Mouse (Mus musculus) forebrain, embryonic 11.5 days (tissue): ENCODE measurements around the gene Cdkal1. TPM values are rescaled to one million over a fixed set of nuclear protein-coding genes. Genes with fewer than 3 reads are reported as not detected.

Experiments used
- ATAC-seq: fragments of 200-750 bp; cut with Nextera tagmentation; replicated peaks from 2 replicates; pipeline ENCODE4 v1.8.0; 2017; ENCODE audit warnings: moderate TSS enrichment; ENCODE audit not compliant: low FRiP score
- DNase-seq: peaks from one replicate; pipeline ENCODE4 v3.0.0-alpha.2; 2017; ENCODE audit warnings: low spot score
- H3K27ac ChIP-seq: fragments of 300-500 bp; sonication (generic); 2 replicates; pipeline ENCODE4 v1.5.1; 2014; ENCODE audit warnings: low read depth, low read length
- H3K27me3 ChIP-seq: fragments of 300-500 bp; sonication (generic); 2 replicates; pipeline ENCODE4 v1.6.1; 2014; ENCODE audit warnings: mild to moderate bottlenecking, low read length, mixed read lengths; ENCODE audit not compliant: control insufficient read depth, insufficient read depth
- H3K36me3 ChIP-seq: fragments of 300-500 bp; sonication (generic); 2 replicates; pipeline ENCODE4 v1.6.1; 2014; ENCODE audit warnings: mild to moderate bottlenecking, low read length, moderate library complexity, mixed read lengths; ENCODE audit not compliant: control insufficient read depth, insufficient read depth
- H3K4me1 ChIP-seq: fragments of 300-500 bp; sonication (generic); replicated peaks from 2 replicates; pipeline ENCODE4 v1.6.1; 2014; ENCODE audit warnings: low read length, mixed read lengths; ENCODE audit not compliant: control insufficient read depth, insufficient read depth
- H3K4me2 ChIP-seq: fragments of 300-500 bp; sonication (generic); 2 replicates; pipeline ENCODE4 v1.6.1; 2014; ENCODE audit warnings: low read depth, mild to moderate bottlenecking, low read length, moderate library complexity, mixed read lengths; ENCODE audit not compliant: severe bottlenecking
- H3K4me3 ChIP-seq: fragments of 300-500 bp; sonication (generic); 2 replicates; pipeline ENCODE4 v1.5.1; 2014; ENCODE audit warnings: low read depth, low read length
- H3K9ac ChIP-seq: fragments of 300-500 bp; sonication (generic); 2 replicates; pipeline ENCODE4 v1.6.1; 2014; ENCODE audit warnings: low read length
- H3K9me3 ChIP-seq: fragments of 300-500 bp; sonication (generic); 2 replicates; pipeline ENCODE4 v1.6.1; 2016; ENCODE audit warnings: low read length, mixed read lengths; ENCODE audit not compliant: control insufficient read depth
- WGBS: fragments of 180-500 bp; shearing (Covaris S2); extraction: QIAGEN DNeasy Blood & Tissue Kit; methylation state at CpG from one replicate; pipeline ENCODE4 v1.1.7; 2014; 5-methylcytosine and 5-hydroxymethylcytosine counted together
- polyA plus RNA-seq: library from polyadenylated mRNA; unstranded; fragments of >200 nt; fragmentation: Nextera tagmentation; extraction: Ambion mirVana; gene quantifications from 2 replicates; pipeline ENCODE4 v1.2.1, GENCODE M21; 2014

Gene Cdkal1
- polyA plus RNA-seq, 1 experiment from 2014 or later = 38.9 TPM

DNA sequence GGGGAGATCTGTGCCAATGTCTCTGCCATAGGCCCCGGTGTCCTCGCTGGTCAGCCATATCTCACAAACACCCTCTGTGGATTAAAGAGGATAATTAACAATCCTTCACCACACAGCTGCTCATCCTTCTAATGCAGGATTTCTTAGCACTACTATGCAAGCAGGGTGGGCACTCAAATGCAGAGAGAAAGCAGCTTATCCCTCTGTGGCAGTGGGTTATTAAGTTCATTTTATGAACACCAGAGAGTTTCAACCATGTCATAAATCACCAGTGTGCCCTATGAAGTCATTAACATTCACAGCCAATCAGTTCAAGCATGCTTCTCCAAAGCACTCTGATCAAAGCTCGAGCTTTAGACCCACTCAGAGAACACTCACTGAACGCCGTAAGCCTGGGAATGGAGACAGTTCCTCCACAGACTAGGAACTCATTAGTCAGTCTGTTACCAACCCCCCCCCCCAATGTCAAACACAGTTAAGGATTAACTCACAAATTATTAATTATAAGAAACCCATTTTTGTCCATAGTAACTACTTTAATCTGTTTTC is 303.1 kb downstream of the Cdkal1 start:
- 72% methylated on average over 5 of the region's 5 CpGs for WGBS
- no peak for ATAC-seq

DNA sequence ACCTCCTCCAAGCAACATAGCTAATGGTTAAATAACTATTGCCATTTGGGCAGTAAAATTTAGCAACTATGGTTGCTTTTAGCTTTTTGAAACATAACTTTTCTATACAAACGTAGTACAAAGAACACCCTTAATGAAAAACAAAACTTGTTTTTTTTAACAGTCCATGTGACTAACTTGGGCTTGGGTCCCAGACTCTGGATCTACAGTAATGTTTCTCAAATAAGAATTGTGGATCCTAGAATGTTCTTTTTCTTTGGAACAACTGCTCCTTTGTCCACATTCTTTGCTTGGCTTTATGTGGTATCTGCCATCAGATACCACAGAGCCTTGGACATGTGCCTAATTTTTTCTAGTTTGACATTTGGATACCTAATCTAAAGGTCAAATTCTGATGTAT is 304.6 kb downstream of the Cdkal1 start:
- H3K4me3 ChIP-seq = no peak overlapping the region
- H3K4me1 ChIP-seq = no peaks in the 10 kb centered on the region
- WGBS = 88% methylated on average over 1 of the region's 1 CpGs
- no peaks in the 10 kb centered on the region for H3K9me3 ChIP-seq
- no peak for DNase-seq
- H3K27ac ChIP-seq = no peak overlapping the region
- no peak for ATAC-seq
- H3K4me2 ChIP-seq = no peak overlapping the region
- H3K36me3 ChIP-seq = no peaks in the 10 kb centered on the region
- no peak overlapping the region for H3K9ac ChIP-seq
- no peaks in the 10 kb centered on the region for H3K27me3 ChIP-seq

More for the DNA sequence above, 303.1 kb downstream of the Cdkal1 start:
- no peaks in the 10 kb centered on the region for H3K27me3 ChIP-seq
- no peaks in the 10 kb centered on the region for H3K36me3 ChIP-seq
- H3K9ac ChIP-seq = no peak overlapping the region
- no peak overlapping the region for H3K4me3 ChIP-seq
- H3K27ac ChIP-seq = no peak overlapping the region
- H3K9me3 ChIP-seq = no peaks in the 10 kb centered on the region
- H3K4me1 ChIP-seq = no peaks in the 10 kb centered on the region
- no peak overlapping the region for H3K4me2 ChIP-seq
- DNase-seq = no peak

DNA sequence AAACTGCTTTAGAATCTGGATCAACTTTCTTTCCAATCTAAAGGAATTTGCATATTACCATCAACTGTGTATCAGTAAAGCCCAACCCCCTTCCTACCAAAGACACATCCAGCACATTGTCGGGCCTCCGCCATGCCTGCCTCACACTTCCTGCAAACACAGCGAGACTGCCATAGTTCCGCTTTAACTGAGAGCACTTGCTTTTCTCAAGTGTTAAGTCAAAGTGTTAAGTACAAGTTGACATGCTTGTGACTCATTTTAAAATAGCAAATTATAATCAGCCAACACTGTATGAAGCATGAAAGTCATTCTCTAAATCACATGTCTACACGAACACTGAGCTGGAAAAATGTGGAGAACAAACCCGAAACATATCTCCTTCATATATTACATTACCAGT is 305.3 kb downstream of the Cdkal1 start:
- no peaks in the 10 kb centered on the region for H3K4me1 ChIP-seq
- WGBS = 92% methylated on average over 6 of the region's 6 CpGs
- H3K4me3 ChIP-seq = no peak overlapping the region
- no peak for ATAC-seq
- no peaks in the 10 kb centered on the region for H3K27me3 ChIP-seq
- no peaks in the 10 kb centered on the region for H3K9me3 ChIP-seq
- H3K27ac ChIP-seq = no peak overlapping the region
- no peak overlapping the region for H3K9ac ChIP-seq
- H3K4me2 ChIP-seq = no peak overlapping the region
- H3K36me3 ChIP-seq = no peaks in the 10 kb centered on the region
- no peak for DNase-seq

DNA sequence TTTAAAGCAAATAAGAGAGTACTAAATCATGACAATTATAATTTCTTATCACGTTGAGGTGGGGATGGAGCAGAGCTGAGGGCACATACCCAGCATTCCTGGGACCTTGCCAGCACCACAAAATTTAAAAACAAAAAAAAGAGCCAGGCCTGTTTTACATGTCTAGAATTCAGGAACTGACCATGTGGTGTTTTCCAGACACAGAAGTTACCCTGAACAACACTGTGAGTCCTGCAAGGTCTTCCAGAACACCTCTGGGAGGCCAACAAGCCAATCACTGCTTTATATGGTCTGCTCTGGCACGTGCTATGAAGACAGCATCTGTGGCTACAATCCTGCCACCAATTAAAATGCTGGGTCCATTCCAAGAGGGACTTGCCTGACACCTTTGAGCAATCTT is 305.7 kb downstream of the Cdkal1 start:
- no peak overlapping the region for H3K4me3 ChIP-seq
- ATAC-seq (no peak), DNase-seq (no peak)
- H3K4me1 ChIP-seq = no peaks in the 10 kb centered on the region
- H3K9me3 ChIP-seq = no peaks in the 10 kb centered on the region
- H3K27ac ChIP-seq = no peak overlapping the region
- H3K4me2 ChIP-seq = no peak overlapping the region
- no peak overlapping the region for H3K9ac ChIP-seq
- no peaks in the 10 kb centered on the region for H3K36me3 ChIP-seq
- H3K27me3 ChIP-seq = no peaks in the 10 kb centered on the region
- WGBS = 81% methylated on average over 2 of the region's 2 CpGs

DNA sequence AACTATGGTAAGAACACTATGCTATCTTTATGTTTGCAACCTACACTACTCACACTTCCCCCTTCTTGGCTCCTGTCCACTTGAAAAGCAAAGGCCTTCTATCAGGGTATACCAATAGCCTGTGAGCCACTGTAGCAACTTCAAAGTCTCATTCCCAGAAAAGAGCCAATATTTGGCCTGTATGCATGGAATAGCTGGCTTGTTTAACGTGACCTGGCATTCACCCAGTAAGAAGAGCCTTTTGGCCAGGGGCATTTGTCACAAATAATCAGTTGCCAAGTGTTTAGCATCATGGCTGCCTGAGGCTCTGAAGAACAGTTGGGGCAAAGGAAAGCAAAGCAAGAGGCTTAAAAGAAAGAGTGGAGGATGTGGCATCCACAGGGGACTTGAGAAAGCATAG is 317.6 kb downstream of the Cdkal1 start:
- Histone ChIP-seq H3K9me3 (no peaks in the 10 kb centered on the region), H3K4me1 (peaks cover 2% of the 10 kb centered on the region; the same call in 1 of the 2 replicates), H3K4me3 (no peak overlapping the region), H3K27me3 (no peaks in the 10 kb centered on the region), H3K27ac (no peak overlapping the region), H3K9ac (no peak overlapping the region), H3K36me3 (no peaks in the 10 kb centered on the region), H3K4me2 (no peak overlapping the region)
- ATAC-seq = no peak
- DNase-seq = no peak
- WGBS = 68% methylated on average over 1 of the region's 1 CpGs

GRCm38 (mm10) chr13:29533586-29533985 is 321.9 kb downstream of the Cdkal1 start:
- Histone ChIP-seq H3K36me3 (no peaks in the 10 kb centered on the region), H3K9me3 (no peaks in the 10 kb centered on the region), H3K4me1 (peaks cover 2% of the 10 kb centered on the region; the same call in 1 of the 2 replicates), H3K4me3 (no peak overlapping the region), H3K27me3 (no peaks in the 10 kb centered on the region), H3K27ac (no peak overlapping the region), H3K9ac (no peak overlapping the region), H3K4me2 (no peak overlapping the region)
- whole genome bisulfite sequencing = 82% methylated on average over 5 of the region's 5 CpGs
- ATAC-seq (no peak), DNase-seq (no peak)

DNA sequence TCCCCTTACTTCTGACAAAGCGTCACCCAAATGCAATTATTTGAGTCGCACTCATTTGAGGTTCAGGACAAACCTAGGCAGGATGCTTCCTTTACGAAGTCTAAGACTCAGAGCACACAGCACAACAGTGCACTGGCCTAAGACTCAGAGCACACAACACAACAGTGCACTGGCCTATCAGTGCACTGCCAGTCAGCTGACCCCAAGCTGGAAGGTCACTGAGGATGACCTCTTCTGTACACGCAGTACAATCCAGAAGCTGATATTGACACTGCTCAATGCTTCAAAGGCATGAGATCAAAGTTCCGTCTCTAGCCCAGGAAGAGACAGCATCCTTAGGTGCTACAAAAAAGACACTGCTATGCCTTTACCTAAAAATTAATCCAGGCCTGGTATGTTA is 327.1 kb downstream of the Cdkal1 start:
- H3K9ac ChIP-seq = no peak overlapping the region
- no peaks in the 10 kb centered on the region for H3K9me3 ChIP-seq
- DNase-seq = no peak
- 88% methylated on average over 5 of the region's 5 CpGs for WGBS
- H3K36me3 ChIP-seq = no peaks in the 10 kb centered on the region
- no peak overlapping the region for H3K4me3 ChIP-seq
- no peaks in the 10 kb centered on the region for H3K27me3 ChIP-seq
- no peak for ATAC-seq
- H3K4me2 ChIP-seq = no peak overlapping the region
- no peaks in the 10 kb centered on the region for H3K4me1 ChIP-seq
- H3K27ac ChIP-seq = no peak overlapping the region

- Histone ChIP-seq H3K36me3 (no peaks in the 10 kb centered on the region), H3K9ac (no peak overlapping the region), H3K4me1 (no peaks in the 10 kb centered on the region), H3K27me3 (no peaks in the 10 kb centered on the region), H3K9me3 (no peaks in the 10 kb centered on the region), H3K4me3 (no peak overlapping the region), H3K4me2 (no peak overlapping the region), H3K27ac (no peak overlapping the region)
- ATAC-seq (no peak), DNase-seq (no peak)
- WGBS = 92% methylated on average over 4 of the region's 4 CpGs
These were observed 334.2 kb downstream of the Cdkal1 start for GRCm38 (mm10) chr13:29521321-29521720.

DNA sequence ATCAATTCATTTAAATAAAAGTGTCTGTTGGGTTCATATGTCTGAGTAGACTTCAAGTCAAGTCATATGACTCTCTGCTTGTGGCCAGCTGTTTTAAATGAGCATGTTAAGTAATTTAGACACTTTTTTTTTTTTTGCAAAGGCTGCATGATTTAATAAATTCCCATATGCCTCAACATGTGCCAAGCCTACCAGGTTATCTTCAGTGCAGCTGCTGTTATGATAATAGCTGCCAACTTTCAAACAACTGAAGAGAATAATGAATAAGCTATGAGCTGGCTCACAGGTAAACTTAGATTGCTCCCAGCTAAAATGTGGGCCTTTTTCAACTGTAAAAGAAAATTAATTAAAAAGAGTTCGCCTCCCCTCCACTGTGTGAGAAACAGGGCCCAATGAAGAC is 341.4 kb downstream of the Cdkal1 start:
- Histone ChIP-seq H3K27ac (no peak overlapping the region), H3K36me3 (no peaks in the 10 kb centered on the region), H3K27me3 (no peaks in the 10 kb centered on the region), H3K4me3 (no peak overlapping the region), H3K4me1 (no peaks in the 10 kb centered on the region), H3K9ac (no peak overlapping the region), H3K4me2 (no peak overlapping the region), H3K9me3 (no peaks in the 10 kb centered on the region)
- DNase-seq = no peak
- ATAC-seq = no peak
- 80% methylated on average over 1 of the region's 1 CpGs for WGBS
